Mouse (Mus musculus) small intestine, adult 2 months (tissue): ENCODE measurements around the gene Ndufb6.

Experiments
- CTCF ChIP-seq: fragments of 200-500 bp; IDR thresholded peaks from 2 replicates; pipeline ENCODE4 v1.5.1; 2012; ENCODE audit warnings: low read depth, mild to moderate bottlenecking, control low read depth, inconsistent platforms, low read length, moderate library complexity, mixed read lengths; ENCODE audit not compliant: insufficient replicate concordance, insufficient read length; ENCODE audit errors: extremely low read depth
- POLR2A ChIP-seq: fragments of 200-500 bp; IDR thresholded peaks from 2 replicates; pipeline ENCODE4 v1.6.1; 2012; ENCODE audit warnings: low read depth, mild to moderate bottlenecking, control low read depth, inconsistent platforms, low read length, moderate library complexity

GRCm38 (mm10) chr4:40313026-40313425 is 33.8 kb upstream of the Ndufb6 start:
- no peak for TF ChIP-seq CTCF
- no peak for TF ChIP-seq POLR2A
